Mouse (Mus musculus): ENCODE results near the gene Plcb4.
"Not testable (repeated sequence)": the region's sequence is repeated elsewhere in the genome, so short reads cannot be mapped to it uniquely, and the experiment has no call there.

Plcb4 gene

DNA sequence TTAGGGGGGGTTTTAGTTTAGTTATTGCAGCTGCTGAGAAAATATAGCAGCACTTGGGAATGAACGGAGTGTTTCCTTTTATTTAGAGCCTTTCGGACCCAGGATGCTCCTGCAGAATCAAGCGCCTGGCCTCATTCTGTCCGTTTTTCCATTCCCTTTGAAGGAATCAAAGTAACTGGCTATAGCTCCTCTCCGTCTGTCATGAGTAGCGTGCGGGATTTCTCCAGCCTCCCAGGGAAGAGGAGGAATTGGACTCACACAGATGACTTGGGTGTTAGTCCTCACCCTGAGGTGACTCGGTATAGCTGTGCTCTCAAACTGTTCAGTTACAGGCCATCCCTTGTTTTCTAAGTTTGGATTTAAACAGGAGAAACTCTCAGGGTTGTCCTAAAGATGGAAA lies 14.8 kb downstream of the Plcb4 start:
- DNase-seq (ENCODE audit: low read depth, low spot score), result no peak

DNA sequence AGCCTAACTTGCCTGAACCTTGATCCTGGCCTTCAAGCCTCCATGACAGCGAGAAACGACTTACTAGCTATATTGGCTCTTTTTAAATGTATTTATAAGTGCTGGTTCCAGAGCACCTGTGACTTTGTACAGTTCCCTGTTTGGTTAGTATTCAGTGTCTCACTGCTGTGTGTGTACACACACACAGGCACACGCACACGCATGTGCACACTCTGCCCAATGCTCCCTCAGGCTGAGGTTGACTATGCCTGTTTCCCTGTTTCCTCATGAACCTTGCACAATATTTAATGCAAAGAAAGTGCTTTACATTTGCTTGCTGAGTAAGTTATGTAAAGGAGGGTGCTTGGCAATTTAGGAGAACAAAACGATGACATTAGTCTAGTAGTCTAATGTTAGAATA lies 16.5 kb downstream of the Plcb4 start:
- DNase-seq (ENCODE audit: low read depth, low spot score), result no peak

DNA sequence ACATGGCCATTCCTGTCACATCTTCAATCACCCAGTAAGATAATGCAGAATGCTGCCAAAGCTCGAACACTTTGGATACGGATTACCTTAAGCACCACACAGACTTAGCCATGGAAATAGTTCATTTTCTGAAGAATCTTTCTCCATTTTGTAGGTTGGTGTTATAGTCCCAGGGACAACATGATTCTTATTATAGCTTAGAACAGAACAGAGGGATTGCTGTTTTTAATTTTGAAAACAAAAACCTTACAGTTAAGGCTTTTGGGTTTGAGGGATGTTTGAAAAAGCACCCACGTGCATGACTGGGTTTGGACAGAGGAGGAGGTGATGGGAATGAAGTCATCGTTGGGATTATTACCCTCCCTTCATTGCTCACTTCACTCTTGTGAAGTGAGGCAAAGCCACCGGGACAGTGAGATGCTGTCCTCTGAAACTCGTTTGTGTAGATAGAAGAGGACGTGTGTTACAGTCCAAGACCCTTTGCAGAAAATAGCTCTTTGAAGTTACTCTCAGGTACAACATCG lies 18.2 kb downstream of the Plcb4 start:
- peak; percentile 48 for DNase-seq (ENCODE audit: low read depth, low spot score)

DNA sequence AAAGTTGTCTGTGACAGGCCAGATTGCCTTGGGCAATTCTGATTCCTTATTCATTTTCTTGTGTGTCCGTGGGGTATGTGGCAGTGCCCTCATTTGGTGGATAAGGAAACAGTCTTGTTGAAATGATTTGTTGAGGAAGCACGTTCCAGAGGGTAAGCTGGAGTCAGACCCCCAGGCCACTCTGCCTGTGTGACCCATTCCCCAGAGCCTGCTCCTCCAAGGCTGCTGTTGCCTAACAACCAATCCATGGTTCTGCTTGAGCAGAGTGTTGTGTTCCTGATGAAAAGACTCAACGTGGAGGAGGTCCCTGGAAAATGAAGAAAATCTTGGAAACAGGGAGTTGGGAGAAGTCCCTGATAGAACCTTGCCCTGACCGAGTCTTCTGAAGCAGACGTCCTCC lies 18.8 kb downstream of the Plcb4 start:
- no peak for DNase-seq (ENCODE audit: low read depth, low spot score)

DNA sequence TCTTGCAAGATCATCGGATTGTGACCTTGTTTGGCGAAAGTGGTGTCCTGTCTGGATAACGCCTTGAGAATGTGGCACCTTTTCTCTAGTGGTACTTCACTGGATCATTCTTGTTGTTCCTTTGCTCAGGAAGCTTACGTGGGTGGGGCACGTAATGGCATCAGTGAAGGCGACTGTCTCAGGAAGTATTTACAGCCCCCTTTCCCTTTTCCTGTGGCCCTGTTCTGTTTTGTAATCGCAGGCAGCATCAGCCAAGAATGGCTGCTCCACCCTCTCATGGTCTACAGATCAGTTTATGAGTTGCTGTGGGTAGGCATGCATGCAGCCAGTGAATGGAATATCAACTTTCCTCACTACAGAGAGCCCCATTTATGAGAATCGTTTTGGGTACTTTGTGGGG lies 21.2 kb downstream of the Plcb4 start:
- no peak for DNase-seq (ENCODE audit: low read depth, low spot score)

DNA sequence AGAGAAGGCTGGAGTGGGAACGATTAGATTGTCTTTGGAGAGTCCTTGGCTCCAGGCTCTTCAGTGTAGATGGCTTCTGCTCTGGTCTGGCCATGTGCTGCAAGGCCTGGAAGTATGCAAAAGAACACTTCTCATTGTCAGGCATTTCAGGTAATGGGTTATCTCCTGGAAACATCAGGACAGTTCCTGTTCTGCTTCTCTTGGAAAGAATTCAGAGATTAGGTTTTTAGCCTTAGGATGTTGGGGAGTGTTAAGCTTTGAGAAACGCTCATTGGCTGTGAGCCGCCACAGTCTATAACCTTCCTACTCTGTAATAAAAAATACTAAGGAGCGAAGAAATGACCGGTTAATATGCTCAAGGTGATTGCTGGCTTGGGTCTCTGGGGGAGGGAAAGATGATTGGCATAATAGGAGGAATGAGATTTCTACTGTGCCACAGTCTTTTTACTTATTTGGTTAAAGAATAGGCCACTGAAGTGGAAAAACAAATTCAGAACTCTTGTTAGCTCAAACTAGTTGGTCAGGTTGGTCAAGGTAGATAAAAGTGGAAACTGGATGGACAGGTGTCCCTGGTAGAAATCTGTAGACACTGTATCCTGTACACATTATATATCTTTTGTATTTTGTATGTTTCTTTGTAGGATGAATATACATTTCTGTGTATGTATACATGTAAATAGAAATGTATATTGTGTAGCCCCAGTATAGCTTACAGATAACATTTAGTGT lies 21.8 kb downstream of the Plcb4 start:
- no peak for DNase-seq (ENCODE audit: low read depth, low spot score)

DNA sequence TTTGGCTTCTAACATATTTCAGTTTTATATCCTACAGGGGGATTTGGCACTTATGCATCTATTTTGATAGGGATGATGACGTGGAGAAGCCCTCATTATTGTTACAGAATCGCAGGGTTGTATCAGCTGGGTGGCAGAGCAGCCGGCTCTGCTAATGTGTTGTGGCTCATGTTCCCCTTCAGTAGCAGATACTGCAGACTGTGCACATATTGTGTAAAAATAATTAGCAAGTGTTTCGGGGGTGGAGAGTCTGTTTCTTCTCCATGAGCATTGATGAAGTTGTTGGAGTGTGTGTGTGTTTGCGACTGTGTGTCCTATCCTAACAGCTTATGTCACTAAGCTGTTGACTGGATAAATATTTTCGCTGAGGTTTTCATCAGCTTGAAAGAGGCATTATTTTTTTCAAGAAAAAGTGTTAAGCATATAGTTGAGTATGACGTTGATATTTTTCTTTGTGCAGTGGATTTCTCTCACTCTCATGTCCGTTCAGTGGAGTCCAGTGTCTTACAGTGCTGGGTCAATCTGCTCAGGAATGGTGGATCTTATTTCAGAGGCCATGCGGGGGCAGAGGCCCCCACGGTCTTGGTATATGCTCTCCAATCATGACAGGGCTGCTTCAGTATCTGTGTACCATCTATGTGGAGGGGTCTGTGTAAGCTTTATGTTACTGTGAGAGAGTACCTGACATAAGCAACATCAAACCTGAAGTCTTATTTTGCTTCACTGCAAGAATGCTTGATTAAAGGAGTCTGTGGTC lies 25.1 kb downstream of the Plcb4 start:
- peak; percentile 26 for DNase-seq (ENCODE audit: low read depth, low spot score)

DNA sequence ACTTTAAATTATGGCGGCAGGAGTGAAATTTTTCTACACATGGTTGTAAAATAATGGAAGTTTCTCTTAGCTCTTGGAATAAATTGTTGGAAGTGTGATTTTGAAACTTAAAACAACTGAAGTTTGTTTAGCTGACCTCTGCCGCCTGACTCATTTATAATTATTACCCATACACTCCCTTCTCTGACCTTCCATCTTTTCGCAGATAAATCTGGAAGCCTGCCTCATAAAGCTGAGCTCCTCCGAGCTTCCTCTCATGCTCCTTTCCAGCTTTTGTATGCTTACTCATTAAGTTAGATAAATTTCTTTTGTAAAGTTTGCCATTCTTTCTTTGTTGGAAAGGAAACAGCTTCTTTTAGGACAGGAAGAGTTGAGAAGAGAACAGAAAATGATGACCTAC lies 27.9 kb downstream of the Plcb4 start:
- no peak for DNase-seq (ENCODE audit: low read depth, low spot score)

DNA sequence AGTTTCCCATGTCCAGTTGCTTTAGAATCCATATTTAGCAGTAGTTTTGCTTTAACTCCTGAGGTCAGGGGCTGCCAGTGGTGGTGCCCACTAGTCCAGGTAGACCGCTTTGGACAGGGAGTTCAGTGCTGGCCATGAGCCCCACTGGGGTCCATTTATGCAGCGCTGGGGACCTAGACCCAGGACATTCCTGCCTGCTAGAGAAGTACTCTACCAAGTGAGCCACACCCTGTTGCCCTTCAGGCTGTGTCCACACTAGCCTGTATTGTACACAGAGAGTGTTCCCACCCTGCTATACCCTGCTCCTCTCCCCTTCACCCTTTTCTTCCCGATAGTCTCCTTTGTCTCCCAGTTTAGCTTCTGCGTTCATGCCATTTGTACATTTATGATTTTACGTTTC lies 28.8 kb downstream of the Plcb4 start:
- DNase-seq (ENCODE audit: low read depth, low spot score), result no peak

DNA sequence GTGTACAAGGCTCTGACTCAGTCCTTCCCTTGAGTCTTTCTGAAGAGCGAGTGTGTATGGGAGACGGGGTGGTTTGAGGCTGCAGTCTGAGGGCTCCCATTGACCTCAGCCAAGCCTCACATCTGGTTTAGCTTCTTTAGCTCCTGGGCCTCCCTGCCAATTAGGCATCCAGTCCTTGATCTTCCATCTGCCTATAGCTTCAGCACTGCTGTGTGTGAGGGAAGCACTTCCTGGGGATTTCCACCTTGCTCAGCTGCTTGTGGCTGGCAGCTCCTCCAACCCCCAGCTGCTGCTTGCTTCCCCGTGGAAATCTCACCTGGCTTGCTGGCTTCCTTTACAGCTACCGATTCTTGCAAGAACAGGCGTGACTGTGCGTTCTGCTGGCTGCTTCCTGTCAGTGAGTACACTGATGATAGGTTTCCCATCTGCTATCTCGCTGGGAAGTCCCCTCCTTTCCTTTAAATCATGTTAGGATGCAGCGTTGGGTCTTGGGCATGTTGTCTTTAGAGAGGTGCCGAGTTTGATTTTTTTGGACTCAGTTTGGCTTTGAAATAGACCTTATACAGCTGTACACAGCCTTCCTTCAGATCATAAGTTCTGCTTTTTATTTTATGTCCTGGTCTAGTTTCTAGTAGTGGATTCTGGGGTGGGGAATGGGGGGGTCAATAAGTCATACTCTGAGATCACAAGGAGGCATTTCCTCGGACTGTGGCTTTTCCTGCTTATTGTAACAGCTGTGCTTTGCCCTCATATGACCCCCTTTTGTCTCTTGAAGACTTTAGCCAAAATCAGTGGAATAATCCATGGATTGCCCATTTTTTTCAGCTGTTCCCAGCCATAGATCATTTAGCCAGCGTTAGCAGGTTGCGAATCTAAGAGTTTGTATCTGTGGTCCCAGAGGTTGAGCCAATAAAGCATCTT lies 34.0 kb downstream of the Plcb4 start:
- peak; percentile 29 for DNase-seq (ENCODE audit: low read depth, low spot score)

DNA sequence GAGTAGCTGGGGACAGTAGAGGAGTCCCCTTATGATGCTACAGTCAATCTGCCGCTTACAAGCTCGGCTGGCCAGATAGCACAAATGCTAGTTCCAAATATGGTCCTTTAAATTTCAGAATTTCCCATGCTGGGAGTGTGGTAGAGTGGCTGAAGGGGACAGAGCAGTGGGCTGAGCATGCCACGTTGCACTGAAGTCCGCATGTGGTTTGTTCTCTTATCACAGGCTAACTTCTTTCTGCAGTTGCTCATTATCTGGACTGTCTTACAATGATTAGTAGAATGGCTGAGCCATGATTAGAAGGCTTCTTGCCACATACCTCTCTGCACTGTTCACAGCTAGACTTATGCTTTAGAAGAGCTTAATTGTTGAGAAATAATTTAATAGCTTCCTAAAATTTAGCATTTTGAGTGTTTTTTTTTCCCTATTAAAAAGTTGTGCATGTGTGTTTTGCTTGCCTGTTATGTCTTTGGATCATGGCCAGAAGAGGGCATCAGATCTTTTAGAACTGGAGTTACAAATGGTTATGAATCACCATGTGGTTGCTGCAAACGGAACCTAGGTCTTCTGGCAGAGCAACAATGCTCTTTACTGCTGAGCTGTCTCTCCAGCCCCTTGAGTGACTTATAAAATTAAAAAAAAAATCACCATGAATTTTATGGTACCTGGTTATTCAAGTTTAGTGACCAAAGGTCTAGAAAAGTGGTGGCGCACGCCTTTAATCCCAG lies 42.0 kb downstream of the Plcb4 start:
- no peak for DNase-seq (ENCODE audit: low read depth, low spot score)

DNA sequence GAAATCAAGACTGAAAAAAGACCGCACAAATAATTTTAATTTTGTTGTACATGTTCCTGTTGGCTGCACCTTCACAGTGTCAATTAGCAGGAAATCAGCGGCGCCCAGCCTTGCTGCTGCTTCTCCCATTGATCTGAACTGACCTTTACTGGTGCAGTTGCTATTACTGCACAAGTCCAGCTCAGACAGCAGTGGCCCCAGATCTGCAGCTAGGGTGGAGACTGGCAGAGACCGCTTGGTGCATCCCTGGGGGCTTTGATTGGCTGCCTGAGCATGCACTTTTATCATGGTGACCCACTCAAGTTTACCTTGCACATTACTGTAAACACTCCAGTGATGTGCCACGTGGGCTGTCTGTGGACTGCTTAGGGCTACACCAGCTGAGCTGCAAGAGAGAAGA lies 45.9 kb downstream of the Plcb4 start:
- DNase-seq (ENCODE audit: low read depth, low spot score), result no peak

DNA sequence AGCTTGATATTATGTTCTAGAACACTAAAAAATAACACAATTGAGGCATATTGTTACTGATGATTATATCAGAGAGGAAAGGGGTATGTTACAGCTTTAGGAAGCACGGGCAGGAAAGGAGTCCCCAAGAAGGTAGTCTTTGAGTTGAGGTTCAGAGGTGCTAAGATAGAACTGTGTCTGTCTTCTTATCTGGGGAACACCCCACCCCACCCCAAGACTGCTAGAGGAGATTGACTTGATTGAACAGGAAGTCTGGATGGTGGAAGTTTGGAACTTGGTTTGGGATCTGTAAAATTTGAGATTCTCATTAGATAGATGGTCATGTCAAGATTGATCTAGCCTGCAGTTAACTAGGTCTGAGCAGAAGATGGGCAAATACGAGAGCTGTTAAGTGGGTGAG lies 48.5 kb downstream of the Plcb4 start:
- no peak for DNase-seq (ENCODE audit: low read depth, low spot score)

DNA sequence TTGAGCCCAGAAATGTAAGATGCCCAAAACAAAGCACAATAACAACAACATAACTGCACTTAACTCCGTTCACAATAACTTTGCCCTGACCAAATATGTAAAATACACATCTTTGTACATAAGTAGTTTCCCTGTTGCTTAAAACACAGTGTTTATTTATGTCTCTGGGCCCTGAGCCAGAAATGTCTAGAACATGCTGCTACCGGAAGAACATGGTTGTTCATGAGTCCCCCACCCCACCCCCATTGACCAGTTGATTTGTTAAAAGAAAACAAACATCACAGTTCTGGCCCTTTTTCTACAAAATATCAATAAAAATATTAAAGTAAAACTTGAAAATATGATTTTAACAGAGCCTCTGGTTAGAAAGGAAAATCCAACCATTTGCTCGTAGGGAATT lies 49.6 kb downstream of the Plcb4 start:
- no peak for DNase-seq (ENCODE audit: low read depth, low spot score)

DNA sequence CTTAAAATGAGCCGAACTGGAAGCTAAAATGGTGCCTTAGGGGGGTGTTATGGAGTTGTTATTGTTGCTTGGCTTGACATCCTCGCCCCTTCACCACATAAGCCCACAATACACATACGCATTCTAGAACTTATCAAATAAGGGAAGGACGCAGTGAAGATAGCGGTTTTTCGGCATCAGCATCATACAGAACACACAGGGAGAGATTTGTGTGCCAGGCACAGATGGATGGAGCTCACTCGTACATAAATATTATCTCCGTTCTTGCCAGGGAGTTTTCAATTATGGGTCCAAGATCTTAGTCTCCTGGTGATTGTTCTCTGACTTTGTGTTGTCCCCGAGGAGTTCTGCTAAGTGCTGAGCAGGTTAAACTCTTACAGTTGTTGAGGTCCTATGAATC lies 50.0 kb downstream of the Plcb4 start:
- no peak for DNase-seq (ENCODE audit: low read depth, low spot score)

DNA sequence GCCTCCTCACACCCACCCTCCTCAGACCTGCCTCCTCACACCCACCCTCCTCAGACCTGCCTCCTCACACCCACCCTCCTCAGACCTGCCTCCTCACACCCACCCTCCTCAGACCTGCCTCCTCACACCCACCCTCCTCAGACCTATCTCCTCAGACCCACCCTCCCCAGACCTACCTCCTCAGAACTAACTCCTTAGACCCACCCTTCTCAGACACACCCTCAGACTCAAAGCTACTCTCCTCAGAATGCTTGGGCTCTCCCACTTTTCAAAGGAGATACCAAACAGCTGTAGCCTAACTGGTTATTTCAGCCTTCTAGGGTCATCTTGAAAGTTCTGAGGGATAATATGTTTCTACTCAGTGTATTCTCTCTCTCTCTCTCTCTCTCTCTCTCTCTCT lies 50.9 kb downstream of the Plcb4 start:
- DNase-seq (ENCODE audit: low read depth, low spot score), result not testable (repeated sequence)

DNA sequence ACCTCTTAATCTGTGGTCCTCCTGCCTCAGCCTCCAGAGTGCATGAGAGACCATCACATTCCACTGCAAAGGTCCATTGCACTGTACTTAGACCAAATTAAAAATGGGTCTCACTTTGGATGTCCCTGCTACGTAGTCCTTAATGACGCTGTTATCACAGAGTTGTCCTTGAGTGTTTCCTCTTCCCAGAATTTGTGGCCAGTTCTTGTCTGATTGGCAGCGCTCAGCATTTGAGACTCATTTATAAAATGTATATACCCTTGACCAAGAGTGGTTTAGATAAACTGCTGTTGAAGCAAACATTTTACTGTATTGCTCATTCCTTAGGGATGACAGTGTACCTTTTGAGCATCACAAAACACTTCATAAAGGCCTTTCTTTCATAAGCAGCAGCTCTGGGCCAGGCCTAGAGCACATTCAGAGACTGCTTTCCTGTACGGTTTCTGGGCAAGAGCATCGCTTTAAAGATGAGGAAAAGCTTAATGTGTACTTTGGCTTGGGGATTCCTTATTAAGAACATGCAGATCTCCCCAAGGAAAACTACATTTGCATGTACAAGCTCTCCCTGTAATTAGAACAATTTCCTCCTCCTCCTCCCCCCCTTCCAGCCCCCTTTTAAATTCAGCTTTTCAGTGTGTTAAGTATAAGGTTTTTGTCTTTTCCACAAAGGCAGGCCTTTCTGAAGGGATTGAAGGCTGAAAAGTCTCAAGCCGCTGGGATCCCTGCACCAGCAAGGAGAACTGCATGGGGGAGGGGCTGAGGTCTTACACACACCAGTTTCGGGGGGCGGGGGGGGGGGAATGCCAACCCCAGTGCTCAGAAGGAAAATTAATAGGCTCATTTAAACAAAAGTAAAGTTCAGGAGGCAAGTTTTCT lies 52.5 kb downstream of the Plcb4 start:
- DNase-seq (ENCODE audit: low read depth, low spot score), result peak; percentile 17

DNA sequence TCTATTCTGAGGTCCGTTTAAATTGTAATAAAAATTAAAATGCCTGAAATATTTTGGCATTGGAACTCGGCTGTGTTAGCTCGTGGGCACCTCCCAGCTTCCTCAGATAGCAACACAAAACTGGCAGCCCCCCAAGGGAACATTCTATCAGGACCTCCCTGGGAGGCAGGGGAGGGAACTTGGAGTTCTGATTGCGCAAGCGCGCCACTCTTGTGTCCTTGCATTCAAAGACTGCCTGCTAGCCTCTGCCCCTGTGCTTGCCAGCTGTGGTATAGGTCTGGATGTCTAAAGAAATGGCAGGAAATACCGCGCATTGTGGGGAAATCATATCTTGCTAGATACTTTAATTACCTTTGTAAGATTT lies 53.1 kb downstream of the Plcb4 start:
- no peak for DNase-seq (ENCODE audit: low read depth, low spot score)

DNA sequence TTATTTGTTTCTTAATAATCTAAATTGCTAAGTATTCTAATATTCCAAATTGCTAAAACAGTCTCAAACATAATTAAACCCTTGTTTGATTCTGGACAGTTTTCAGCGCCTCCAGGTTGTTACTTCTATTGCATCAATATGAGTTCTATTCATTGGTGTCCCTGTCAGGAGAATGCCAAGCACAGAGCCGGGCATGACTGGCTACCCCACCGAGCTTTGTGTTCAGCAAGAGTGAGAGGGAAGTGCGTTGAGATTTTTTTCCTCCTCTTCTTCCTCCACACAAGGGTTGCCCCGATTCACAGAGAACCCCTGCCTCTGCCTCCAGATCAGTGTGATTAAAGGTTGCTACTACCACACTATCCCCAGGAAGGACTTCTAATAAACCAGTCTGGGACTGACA lies 53.5 kb downstream of the Plcb4 start:
- no peak for DNase-seq (ENCODE audit: low read depth, low spot score)

DNA sequence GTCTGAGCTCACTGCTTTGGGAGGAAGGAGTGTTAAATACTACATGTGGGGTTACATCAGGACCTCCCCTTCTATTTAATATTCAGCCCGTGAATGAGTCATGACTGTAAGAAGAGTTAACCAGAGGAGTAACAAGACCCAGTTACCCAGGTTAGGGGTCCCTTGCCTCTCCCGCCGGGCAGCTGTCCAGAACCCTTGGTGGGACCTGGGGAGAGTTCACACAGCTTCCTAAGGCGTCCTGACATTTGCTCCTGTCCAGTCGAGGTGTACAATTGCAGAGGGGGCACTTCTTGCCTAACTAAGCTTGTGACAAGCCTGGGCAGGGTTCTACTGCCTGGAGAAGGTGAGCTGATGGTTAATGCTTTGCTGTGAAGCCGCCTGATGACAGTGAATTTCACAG lies 54.1 kb downstream of the Plcb4 start:
- DNase-seq (ENCODE audit: low read depth, low spot score), result no peak

DNA sequence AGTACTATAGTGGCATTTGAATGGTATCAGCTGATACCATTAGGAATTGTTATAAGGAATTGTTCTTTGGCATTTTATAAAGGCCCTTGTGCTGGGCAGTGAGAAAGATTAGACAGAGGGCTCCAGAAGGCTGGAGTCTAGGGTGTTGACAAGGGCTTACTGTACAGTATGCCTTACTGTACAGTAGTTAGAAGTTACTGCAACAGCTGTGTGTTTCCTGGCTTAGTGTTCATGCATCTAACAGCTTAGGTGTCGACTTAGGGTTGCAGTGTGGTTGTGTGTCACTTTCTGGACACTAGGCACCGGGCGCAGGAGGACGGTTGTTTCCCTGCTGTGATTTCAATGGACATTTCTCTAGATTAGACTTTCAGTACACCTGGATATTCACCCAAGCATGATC lies 57.4 kb downstream of the Plcb4 start:
- no peak for DNase-seq (ENCODE audit: low read depth, low spot score)
